Mouse (Mus musculus) liver, postnatal 0 days (tissue): Measurements from ENCODE around the gene Wfdc8.

Experiments used
- CTCF ChIP-seq: sonication (generic); IDR thresholded peaks from 2 replicates; pipeline ENCODE4 v1.5.1; 2016; ENCODE audit warnings: antibody characterized with exemption, low read depth
- EP300 ChIP-seq: IDR thresholded peaks from 2 replicates; pipeline ENCODE4 v1.6.1; 2016; ENCODE audit warnings: antibody characterized with exemption, low read depth, mild to moderate bottlenecking

DNA sequence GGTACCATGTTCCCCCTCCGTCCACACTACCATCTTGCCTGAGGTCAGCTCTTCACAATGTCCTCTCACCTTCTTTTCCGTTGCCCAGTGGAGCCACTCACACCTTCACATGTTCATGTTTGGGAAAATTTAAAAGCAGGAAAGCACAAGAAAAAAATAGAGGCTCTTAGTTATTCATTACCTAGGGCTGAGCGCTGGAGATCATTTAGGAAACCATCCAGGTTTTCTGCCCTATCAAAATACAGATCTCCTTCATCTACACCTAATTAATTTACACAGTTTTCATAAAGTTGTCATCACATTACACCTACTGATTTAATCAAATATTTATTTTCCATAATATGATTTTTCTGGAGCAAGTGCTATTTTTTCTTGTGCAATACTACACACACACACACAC is 25.3 kb upstream of the Wfdc8 start, which contains the start of gene Wfdc16:
- TF ChIP-seq EP300, result no peak
- no peak for TF ChIP-seq CTCF
